Mouse (Mus musculus): ENCODE measurements around the gene Ffar2. TPM values are rescaled to one million over a fixed set of nuclear protein-coding genes. Genes with fewer than 3 reads are reported as not detected.
"Not testable (repeated sequence)": the region's sequence is repeated elsewhere in the genome, so short reads cannot be mapped to it uniquely, and the experiment has no call there.

Ffar2 gene
- polyA plus RNA-seq, 1 experiment from 2014 or later = not detected

- Histone ChIP-seq H3K27me3 (no peaks in the 10 kb centered on the region), H3K4me3 (replicated peaks) (no peak overlapping the region), H3K36me3 (replicated peaks) (no peaks in the 10 kb centered on the region), H3K4me1 (0 out of 2 replicates have a peak, but pooled peaks cover 4% of the 10 kb centered on the region), H3K9me3 (no peaks in the 10 kb centered on the region), H3K9ac (no peak overlapping the region), H3K27ac (0 out of 2 replicates have a peak overlapping the region, but pooled peaks have one; percentile 42), H3K4me2 (no peak overlapping the region)
- no peak for ATAC-seq (ENCODE audit: low FRiP score)
- 49% methylated on average over 7 of the region's 7 CpGs for WGBS
Measured at GRCm38 (mm10) chr7:30844676-30845297, 21.2 kb upstream of the Ffar2 start.

GRCm38 (mm10) chr7:30842092-30842491, 18.5 kb upstream of the Ffar2 start:
- WGBS = 86% methylated on average over 5 of the region's 5 CpGs

GRCm38 (mm10) chr7:30841379-30841778, 17.8 kb upstream of the Ffar2 start:
- H3K27me3 ChIP-seq = no peaks in the 10 kb centered on the region
- WGBS = 81% methylated on average over 4 of the region's 4 CpGs
- no peaks in the 10 kb centered on the region for H3K36me3 ChIP-seq (replicated peaks)
- H3K27ac ChIP-seq = no peak overlapping the region
- no peaks in the 10 kb centered on the region for H3K9me3 ChIP-seq
- H3K4me2 ChIP-seq = no peak overlapping the region
- no peak for ATAC-seq (ENCODE audit: low FRiP score)
- H3K4me3 ChIP-seq (replicated peaks) = no peak overlapping the region
- no peak overlapping the region for H3K9ac ChIP-seq
- H3K4me1 ChIP-seq = 0 out of 2 replicates have a peak, but pooled peaks cover 4% of the 10 kb centered on the region

More at GRCm38 (mm10) chr7:30842092-30842491, 18.5 kb upstream of the Ffar2 start:
- no peak overlapping the region for H3K9ac ChIP-seq
- no peaks in the 10 kb centered on the region for H3K27me3 ChIP-seq
- H3K9me3 ChIP-seq = no peaks in the 10 kb centered on the region
- no peak overlapping the region for H3K4me3 ChIP-seq (replicated peaks)
- ATAC-seq (ENCODE audit: low FRiP score) = no peak
- H3K4me1 ChIP-seq = 0 out of 2 replicates have a peak, but pooled peaks cover 4% of the 10 kb centered on the region
- H3K36me3 ChIP-seq (replicated peaks) = no peaks in the 10 kb centered on the region
- H3K27ac ChIP-seq = no peak overlapping the region
- no peak overlapping the region for H3K4me2 ChIP-seq

- Histone ChIP-seq H3K9ac (no peak overlapping the region), H3K36me3 (replicated peaks) (no peaks in the 10 kb centered on the region), H3K27ac (no peak overlapping the region), H3K4me1 (0 out of 2 replicates have a peak, but pooled peaks cover 4% of the 10 kb centered on the region), H3K27me3 (no peaks in the 10 kb centered on the region), H3K4me3 (replicated peaks) (no peak overlapping the region), H3K4me2 (no peak overlapping the region), H3K9me3 (no peaks in the 10 kb centered on the region)
- ATAC-seq (ENCODE audit: low FRiP score) = no peak
- 73% methylated on average over 3 of the region's 3 CpGs for WGBS
Measured at GRCm38 (mm10) chr7:30840306-30840705, 16.7 kb upstream of the Ffar2 start.

GRCm38 (mm10) chr7:30837277-30837676, 13.7 kb upstream of the Ffar2 start:
- no peak for ATAC-seq (ENCODE audit: low FRiP score)
- H3K36me3 ChIP-seq (replicated peaks) = no peaks in the 10 kb centered on the region
- no peaks in the 10 kb centered on the region for H3K27me3 ChIP-seq
- H3K4me1 ChIP-seq = no peaks in the 10 kb centered on the region
- H3K4me3 ChIP-seq (replicated peaks) = no peak overlapping the region
- H3K9ac ChIP-seq = no peak overlapping the region
- no peak overlapping the region for H3K4me2 ChIP-seq
- H3K27ac ChIP-seq = no peak overlapping the region
- H3K9me3 ChIP-seq = no peaks in the 10 kb centered on the region

- not testable (repeated sequence) for H3K4me1 ChIP-seq; H3K27me3 ChIP-seq; H3K9ac ChIP-seq; H3K4me2 ChIP-seq; H3K4me3 ChIP-seq (replicated peaks); H3K27ac ChIP-seq; H3K36me3 ChIP-seq (replicated peaks); ATAC-seq (ENCODE audit: low FRiP score); H3K9me3 ChIP-seq
- WGBS = 54% methylated on average over 9 of the region's 11 CpGs
Measured at GRCm38 (mm10) chr7:30832684-30833083, 9.1 kb upstream of the Ffar2 start.

GRCm38 (mm10) chr7:30832261-30832660, 8.7 kb upstream of the Ffar2 start:
- no peaks in the 10 kb centered on the region for H3K9me3 ChIP-seq
- no peak overlapping the region for H3K9ac ChIP-seq
- H3K4me2 ChIP-seq = no peak overlapping the region
- no peak overlapping the region for H3K27ac ChIP-seq
- ATAC-seq (ENCODE audit: low FRiP score) = no peak
- no peaks in the 10 kb centered on the region for H3K4me1 ChIP-seq
- 81% methylated on average over 17 of the region's 17 CpGs for WGBS
- H3K27me3 ChIP-seq = no peaks in the 10 kb centered on the region
- no peak overlapping the region for H3K4me3 ChIP-seq (replicated peaks)
- H3K36me3 ChIP-seq (replicated peaks) = no peaks in the 10 kb centered on the region

- no peaks in the 10 kb centered on the region for H3K4me1 ChIP-seq
- H3K36me3 ChIP-seq (replicated peaks) = no peaks in the 10 kb centered on the region
- H3K4me3 ChIP-seq (replicated peaks) = no peak overlapping the region
- H3K4me2 ChIP-seq = no peak overlapping the region
- ATAC-seq (ENCODE audit: low FRiP score) = no peak
- no peak overlapping the region for H3K9ac ChIP-seq
- 73% methylated on average over 3 of the region's 3 CpGs for WGBS
- no peaks in the 10 kb centered on the region for H3K9me3 ChIP-seq
- H3K27me3 ChIP-seq = no peaks in the 10 kb centered on the region
- no peak overlapping the region for H3K27ac ChIP-seq
Measured at GRCm38 (mm10) chr7:30829428-30829827, 5.9 kb upstream of the Ffar2 start.

GRCm38 (mm10) chr7:30828871-30829270, 5.3 kb upstream of the Ffar2 start:
- H3K36me3 ChIP-seq (replicated peaks); H3K4me2 ChIP-seq; H3K9ac ChIP-seq; H3K9me3 ChIP-seq; H3K4me3 ChIP-seq (replicated peaks); H3K27ac ChIP-seq; H3K4me1 ChIP-seq; ATAC-seq (ENCODE audit: low FRiP score); H3K27me3 ChIP-seq: not testable (repeated sequence)

- Histone ChIP-seq H3K4me1 (no peaks in the 10 kb centered on the region), H3K9me3 (no peaks in the 10 kb centered on the region), H3K4me3 (replicated peaks) (no peak overlapping the region), H3K4me2 (no peak overlapping the region), H3K27me3 (no peaks in the 10 kb centered on the region), H3K27ac (no peak overlapping the region), H3K9ac (no peak overlapping the region), H3K36me3 (replicated peaks) (no peaks in the 10 kb centered on the region)
- no peak for ATAC-seq (ENCODE audit: low FRiP score)
- WGBS = 89% methylated on average over 10 of the region's 10 CpGs
Measured at GRCm38 (mm10) chr7:30826660-30827059, 3.1 kb upstream of the Ffar2 start.

- Histone ChIP-seq H3K4me2 (no peak overlapping the region), H3K4me3 (replicated peaks) (no peak overlapping the region), H3K27ac (no peak overlapping the region), H3K4me1 (no peaks in the 10 kb centered on the region), H3K9me3 (no peaks in the 10 kb centered on the region), H3K36me3 (replicated peaks) (no peaks in the 10 kb centered on the region), H3K27me3 (no peaks in the 10 kb centered on the region), H3K9ac (no peak overlapping the region)
- ATAC-seq (ENCODE audit: low FRiP score) = no peak
- WGBS = 95% methylated on average over 3 of the region's 3 CpGs
Measured at GRCm38 (mm10) chr7:30824306-30824705, 731 bp upstream of the Ffar2 start.

GRCm38 (mm10) chr7:30821532-30821931, 2.0 kb downstream of the Ffar2 start:
- no peak for ATAC-seq (ENCODE audit: low FRiP score)
- Histone ChIP-seq H3K36me3 (replicated peaks) (no peaks in the 10 kb centered on the region), H3K27me3 (no peaks in the 10 kb centered on the region), H3K9me3 (no peaks in the 10 kb centered on the region), H3K27ac (no peak overlapping the region), H3K4me2 (no peak overlapping the region), H3K4me1 (no peaks in the 10 kb centered on the region), H3K9ac (no peak overlapping the region), H3K4me3 (replicated peaks) (no peak overlapping the region)
- 72% methylated on average over 5 of the region's 5 CpGs for WGBS

GRCm38 (mm10) chr7:30820854-30821445, 2.6 kb downstream of the Ffar2 start:
- Histone ChIP-seq H3K27me3 (no peaks in the 10 kb centered on the region), H3K9me3 (no peaks in the 10 kb centered on the region)
- 71% methylated on average over 7 of the region's 7 CpGs for WGBS

More at GRCm38 (mm10) chr7:30820854-30821445, 2.6 kb downstream of the Ffar2 start:
- Histone ChIP-seq H3K9ac (no peak overlapping the region), H3K27ac (no peak overlapping the region), H3K4me2 (no peak overlapping the region), H3K4me1 (no peaks in the 10 kb centered on the region), H3K4me3 (replicated peaks) (no peak overlapping the region), H3K36me3 (replicated peaks) (no peaks in the 10 kb centered on the region)
- ATAC-seq (ENCODE audit: low FRiP score) = no peak
